Mouse (Mus musculus): ENCODE measurements around the gene Asic1.
A peak's percentile ranks its signal among the peaks of the same experiment; 100 is the strongest.

Gene Asic1

GRCm38 (mm10) chr15:99703104-99703503 is 32.9 kb downstream of the Asic1 start:
- DNase-seq = no peak

DNA sequence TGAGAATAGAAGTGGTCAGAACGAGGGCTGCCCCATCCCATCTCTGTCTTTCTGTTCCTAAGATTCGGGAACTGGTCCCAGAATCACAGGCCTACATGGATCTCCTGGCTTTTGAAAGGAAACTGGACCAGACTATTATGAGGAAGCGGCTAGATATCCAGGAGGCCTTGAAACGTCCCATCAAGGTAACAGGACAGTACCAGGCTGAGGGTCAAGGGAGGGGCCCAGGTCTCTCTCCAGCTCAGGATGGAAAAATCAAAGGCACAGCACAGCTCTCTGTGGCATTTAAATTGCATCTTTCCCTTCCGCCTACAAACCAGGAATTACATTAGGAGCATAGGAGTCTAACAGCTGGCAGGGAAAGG is 33.5 kb downstream of the Asic1 start:
- no peak for DNase-seq

DNA sequence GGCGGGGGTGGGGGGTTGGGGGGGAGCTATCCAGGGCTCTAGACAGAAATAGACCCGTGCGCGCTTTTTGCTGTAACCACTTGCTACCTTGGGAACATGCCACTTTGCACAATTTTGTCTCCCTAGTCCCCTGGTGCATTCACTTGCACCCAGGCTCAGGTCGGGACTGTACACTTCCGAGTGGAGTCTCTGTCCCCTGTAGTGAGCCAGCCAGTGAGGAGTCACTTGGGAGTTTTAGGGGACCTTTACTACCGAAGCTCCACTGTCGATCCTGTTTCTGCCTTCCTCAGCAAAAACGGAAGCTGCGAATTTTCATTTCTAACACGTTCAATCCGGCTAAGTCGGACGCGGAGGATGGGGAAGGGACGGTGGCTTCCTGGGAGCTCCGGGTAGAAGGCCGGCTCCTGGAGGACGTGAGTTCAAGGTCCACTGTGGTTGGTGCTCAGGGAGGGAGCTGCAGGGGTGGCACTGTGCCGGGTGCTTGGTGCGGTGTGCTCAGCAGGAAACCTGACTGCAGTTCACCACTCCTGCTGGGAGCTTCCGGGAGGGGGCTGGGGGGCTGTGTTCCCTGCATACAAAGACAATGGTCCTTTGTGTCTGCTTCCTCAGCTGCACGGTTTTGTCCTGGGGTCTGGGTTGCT is 34.0 kb downstream of the Asic1 start:
- DNase-seq = peak; percentile 81

GRCm38 (mm10) chr15:99704881-99705280 is 34.7 kb downstream of the Asic1 start:
- DNase-seq = no peak

- DNase-seq = peak; percentile 64
These were observed 35.4 kb downstream of the Asic1 start, which contains the start of gene Gm17349 for GRCm38 (mm10) chr15:99705440-99706048. Gene Gm17349, minus strand, starts transcription at chr15:99705490.

DNA sequence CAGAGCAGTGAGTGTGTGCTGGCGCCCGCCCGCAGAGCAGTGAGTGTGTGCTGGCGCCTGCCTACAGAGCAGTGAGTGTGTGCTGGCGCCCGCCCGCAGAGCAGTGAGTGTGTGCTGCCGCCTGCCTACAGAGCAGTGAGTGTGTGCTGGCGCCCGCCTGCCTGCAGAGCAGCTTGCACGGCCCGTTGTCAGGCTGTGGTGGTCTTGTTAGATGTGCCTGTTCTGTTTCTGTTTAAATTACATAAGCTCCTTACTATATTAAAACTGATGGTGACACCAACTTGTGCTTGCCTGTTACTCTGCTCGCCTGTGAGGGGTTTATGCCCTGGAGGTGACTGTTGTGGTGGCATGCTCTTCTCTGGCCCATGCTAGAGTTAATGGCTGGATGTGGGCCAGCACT is 38.0 kb downstream of the Asic1 start:
- no peak for DNase-seq

DNA sequence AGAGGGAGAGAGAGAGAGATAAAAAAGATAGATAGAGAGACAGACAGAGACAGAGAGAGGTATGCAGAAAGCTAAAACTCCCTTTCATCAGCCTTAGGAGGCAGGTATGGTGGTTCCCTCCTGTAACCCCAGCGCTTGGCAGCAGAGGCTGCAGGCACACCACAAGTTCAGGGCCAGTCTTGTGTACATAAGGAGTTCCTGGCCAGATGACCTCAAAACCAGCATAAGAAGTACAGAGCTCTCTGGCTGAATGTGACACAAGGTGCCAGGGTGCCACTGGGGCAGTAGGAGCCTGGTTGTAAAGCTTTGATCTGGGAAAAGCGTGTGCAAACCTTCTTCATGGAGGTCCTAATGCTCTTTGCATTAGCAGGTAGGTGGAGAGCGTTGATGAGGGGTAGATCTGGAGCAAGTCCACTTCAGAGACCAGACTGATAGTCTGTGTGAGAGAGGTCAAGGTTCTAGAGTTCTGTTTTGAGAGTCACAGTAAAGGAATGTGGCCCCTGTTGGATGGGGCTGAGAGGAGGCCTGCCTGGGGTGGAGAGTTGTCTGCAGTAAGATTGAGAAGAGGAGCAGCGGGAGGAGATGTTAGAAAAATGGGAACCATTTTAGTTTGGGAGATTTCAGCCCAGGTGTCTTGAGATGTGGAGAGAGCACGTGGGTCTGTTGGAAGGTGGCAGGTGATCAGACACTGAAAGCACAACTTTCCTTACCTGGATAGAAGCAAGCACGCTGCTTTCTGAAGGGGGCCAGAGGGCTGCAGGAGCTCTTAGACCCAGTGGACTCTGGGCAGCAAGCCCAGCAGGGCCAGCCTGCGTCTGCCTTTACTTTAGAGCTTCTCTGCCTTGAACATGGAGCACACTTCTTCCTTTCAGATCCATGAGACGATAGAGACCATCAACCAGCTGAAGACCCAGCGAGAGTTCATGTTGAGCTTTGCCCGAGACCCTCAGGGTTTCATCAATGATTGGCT is 40.3 kb downstream of the Asic1 start:
- no peak for DNase-seq

- DNase-seq = no peak
These were observed 41.3 kb downstream of the Asic1 start for GRCm38 (mm10) chr15:99711491-99711890.

- DNase-seq = no peak
These were observed 42.7 kb downstream of the Asic1 start for GRCm38 (mm10) chr15:99712666-99713559.

DNA sequence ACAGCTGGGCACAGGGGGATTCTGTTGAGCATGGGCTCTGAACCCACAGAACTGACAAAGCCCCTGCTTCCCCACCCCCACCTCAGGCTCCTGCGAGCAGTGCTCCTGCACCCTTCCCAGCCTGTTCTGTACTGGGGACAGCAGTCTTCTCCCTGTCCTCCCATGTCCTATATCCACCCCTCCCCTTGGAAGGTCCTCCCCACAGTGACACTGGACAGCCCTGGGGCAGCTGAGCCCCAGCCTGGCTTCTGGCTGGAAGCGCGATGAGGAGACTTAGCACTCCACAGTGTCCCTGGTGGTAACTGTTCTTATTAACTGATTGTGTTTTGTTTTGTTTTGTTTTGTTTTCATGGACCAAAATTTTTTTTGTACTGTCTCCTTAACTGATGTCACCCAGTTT is 43.4 kb downstream of the Asic1 start:
- no peak for DNase-seq

- no peak for DNase-seq
These were observed 44.0 kb downstream of the Asic1 start for GRCm38 (mm10) chr15:99714206-99714605.

DNA sequence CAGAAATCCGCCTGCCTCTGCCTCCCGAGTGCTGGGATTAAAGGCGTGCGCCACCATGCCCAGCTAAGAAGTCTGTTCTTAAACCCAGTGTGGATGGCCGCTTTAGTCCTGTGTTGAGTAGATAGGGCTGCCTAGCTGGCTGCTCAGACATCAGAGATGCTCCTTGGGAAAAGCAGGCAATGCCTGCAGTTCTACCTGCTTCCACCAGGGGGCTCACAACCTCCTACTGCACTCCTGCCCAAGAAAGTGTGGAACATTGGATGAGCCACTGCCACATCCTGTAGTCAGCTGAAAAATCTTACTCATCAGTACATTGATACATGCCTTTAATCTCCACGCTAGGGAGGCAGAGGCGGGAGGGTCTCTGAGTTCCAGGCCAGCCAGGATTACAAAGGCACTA is 44.7 kb downstream of the Asic1 start:
- DNase-seq = peak; percentile 88

- DNase-seq = no peak
These were observed 45.2 kb downstream of the Asic1 start for GRCm38 (mm10) chr15:99715361-99715865.

DNA sequence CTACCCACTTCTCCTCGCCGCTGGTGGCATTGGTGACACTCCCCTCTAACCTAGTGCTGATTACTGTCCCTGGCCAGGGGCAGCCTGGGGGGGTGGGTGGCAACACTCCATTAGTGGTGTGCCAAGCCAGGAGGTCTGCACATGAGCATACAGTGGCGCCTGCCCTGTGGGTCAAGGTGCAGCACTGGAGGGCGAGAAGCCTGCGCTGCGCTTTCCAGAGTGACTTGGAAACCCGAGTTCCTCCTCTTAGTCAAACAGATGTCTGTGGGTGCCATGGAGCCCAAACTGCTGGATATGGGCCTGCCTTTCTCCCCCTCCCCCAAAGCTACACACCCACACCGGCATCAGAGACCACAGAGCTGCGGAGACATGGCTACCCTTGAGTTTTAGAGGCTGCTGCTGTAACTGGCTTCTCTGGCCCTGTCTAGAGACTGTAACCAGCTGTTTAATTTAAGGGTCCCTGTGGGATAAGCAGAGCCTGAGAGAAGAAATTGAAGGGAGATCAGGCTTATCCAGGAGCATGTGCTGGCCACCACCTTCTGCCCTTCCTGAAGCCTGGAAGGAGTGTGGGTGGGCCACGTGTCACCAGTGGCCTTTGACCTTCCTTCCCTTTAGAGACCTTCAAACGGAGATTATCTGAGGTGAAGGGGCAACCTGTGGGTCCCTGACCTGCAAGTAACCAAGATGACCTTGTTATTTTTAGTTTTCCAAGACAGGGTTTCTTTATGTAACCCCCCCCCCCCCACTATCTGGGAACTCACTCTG is 46.0 kb downstream of the Asic1 start:
- DNase-seq = peak; percentile 77

DNA sequence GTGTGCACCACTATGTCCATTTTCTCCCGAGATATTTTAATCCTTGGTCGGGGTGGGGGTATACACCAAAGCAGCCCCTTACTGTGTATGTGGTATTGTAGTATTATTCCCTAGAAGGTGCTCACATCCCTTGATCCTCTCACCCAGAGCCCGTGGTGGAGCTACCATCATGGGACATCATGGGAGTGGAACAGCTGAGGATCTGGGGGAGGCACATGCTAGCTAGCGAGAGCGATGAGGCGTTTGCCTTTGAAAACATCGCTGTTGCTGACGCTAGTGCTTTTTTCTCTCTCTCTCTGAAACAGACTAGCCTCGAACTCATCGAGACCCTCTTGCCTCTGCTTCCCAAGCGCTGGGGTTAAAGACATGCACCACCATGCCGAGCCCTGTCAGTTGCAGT is 46.6 kb downstream of the Asic1 start:
- DNase-seq = no peak

- peak; percentile 88 for DNase-seq
These were observed 47.5 kb downstream of the Asic1 start, which contains the start of gene Gpd1 for GRCm38 (mm10) chr15:99717386-99718334. Gene Gpd1, plus strand, starts transcription at chr15:99717515.

GRCm38 (mm10) chr15:99718461-99719021 is 48.4 kb downstream of the Asic1 start:
- DNase-seq = peak; percentile 72

- no peak for DNase-seq
These were observed 49.7 kb downstream of the Asic1 start for GRCm38 (mm10) chr15:99719865-99720264.

GRCm38 (mm10) chr15:99721921-99722743 is 52.0 kb downstream of the Asic1 start:
- DNase-seq = no peak
